Mouse (Mus musculus) midbrain, embryonic 16.5 days (tissue): ENCODE data around the gene Gtf3c6. TPM values are rescaled to one million over a fixed set of nuclear protein-coding genes. Genes with fewer than 3 reads are reported as not detected.

ENCODE experiments used
- ATAC-seq: fragments of 200-750 bp; cut with Nextera tagmentation; 2 replicates; pipeline ENCODE4 v1.8.0; 2017; ENCODE audit warnings: moderate TSS enrichment
- H3K27ac ChIP-seq: fragments of 300-500 bp; sonication (generic); 2 replicates; pipeline ENCODE4 v1.5.1; 2014; ENCODE audit warnings: mild to moderate bottlenecking, low read length, mixed read lengths
- H3K27me3 ChIP-seq: fragments of 300-500 bp; sonication (generic); 2 replicates; pipeline ENCODE4 v1.6.1; 2014; ENCODE audit warnings: low read depth, low read length, mixed read lengths; ENCODE audit not compliant: control insufficient read depth, insufficient read depth
- H3K36me3 ChIP-seq: fragments of 300-500 bp; sonication (generic); 2 replicates; pipeline ENCODE4 v1.6.1; 2014; ENCODE audit warnings: mild to moderate bottlenecking, low read length, moderate library complexity, mixed read lengths; ENCODE audit not compliant: control insufficient read depth, insufficient read depth
- H3K4me1 ChIP-seq: fragments of 300-500 bp; sonication (generic); 2 replicates; pipeline ENCODE4 v1.6.1; 2014; ENCODE audit warnings: mild to moderate bottlenecking, low read length, mixed read lengths; ENCODE audit not compliant: control insufficient read depth, insufficient read depth
- H3K4me2 ChIP-seq: fragments of 300-500 bp; sonication (generic); 2 replicates; pipeline ENCODE4 v1.6.1; 2014; ENCODE audit warnings: mild to moderate bottlenecking, low read length, mixed read lengths
- H3K4me3 ChIP-seq: fragments of 300-500 bp; sonication (generic); 2 replicates; pipeline ENCODE4 v1.5.1; 2014; ENCODE audit warnings: low read depth, mild to moderate bottlenecking, low read length, moderate library complexity, mixed read lengths
- H3K9ac ChIP-seq: fragments of 300-500 bp; sonication (generic); 2 replicates; pipeline ENCODE4 v1.6.1; 2014; ENCODE audit warnings: low read depth, low read length, mixed read lengths
- H3K9me3 ChIP-seq: fragments of 300-500 bp; sonication (generic); replicated peaks from 2 replicates; pipeline ENCODE4 v1.6.1; 2014; ENCODE audit warnings: mild to moderate bottlenecking, low read length, mixed read lengths; ENCODE audit not compliant: control insufficient read depth, poor library complexity, severe bottlenecking
- WGBS: fragments of 180-500 bp; shearing (Covaris S2); extraction: QIAGEN DNeasy Blood & Tissue Kit; methylation state at CpG from one replicate; pipeline ENCODE4 v1.1.7; 2014; 5-methylcytosine and 5-hydroxymethylcytosine counted together
- polyA plus RNA-seq: library from polyadenylated mRNA; unstranded; fragments of >200 nt; fragmentation: Nextera tagmentation; extraction: Ambion mirVana; gene quantifications from 2 replicates; pipeline ENCODE4 v1.2.1, GENCODE M21; 2015

Gene Gtf3c6
- polyA plus RNA-seq, 1 experiment from 2014 or later: 73.7 TPM

DNA sequence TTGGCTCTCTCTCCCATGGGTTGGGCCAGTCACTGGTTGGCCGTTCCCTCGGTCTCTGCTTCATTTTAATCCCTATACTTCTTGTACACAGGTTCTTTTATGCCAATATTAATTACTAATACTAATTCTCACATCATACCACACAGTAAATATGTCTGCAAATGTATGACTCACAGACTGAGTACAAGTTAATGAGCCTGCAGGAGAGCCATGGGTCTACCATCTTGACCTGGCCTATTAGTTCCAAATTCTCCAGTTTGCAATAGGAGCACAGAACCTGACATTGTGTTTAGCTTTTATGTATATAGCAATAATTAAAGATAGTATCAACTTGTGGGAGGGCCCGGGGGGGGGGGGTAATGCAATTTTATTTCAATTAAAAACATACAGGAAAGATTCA, 27.1 kb upstream of the Gtf3c6 start:
- H3K27ac ChIP-seq: no peak overlapping the region
- H3K9ac ChIP-seq: no peak overlapping the region
- whole genome bisulfite sequencing: 94% methylated on average over 3 of the region's 3 CpGs
- H3K36me3 ChIP-seq: no peaks in the 10 kb centered on the region; the same call in 1 of the 2 replicates
- H3K4me3 ChIP-seq: no peak overlapping the region
- no peaks in the 10 kb centered on the region for H3K4me1 ChIP-seq
- H3K27me3 ChIP-seq: no peaks in the 10 kb centered on the region
- no peaks in the 10 kb centered on the region for H3K9me3 ChIP-seq
- ATAC-seq: no peak
- H3K4me2 ChIP-seq: no peak overlapping the region

DNA sequence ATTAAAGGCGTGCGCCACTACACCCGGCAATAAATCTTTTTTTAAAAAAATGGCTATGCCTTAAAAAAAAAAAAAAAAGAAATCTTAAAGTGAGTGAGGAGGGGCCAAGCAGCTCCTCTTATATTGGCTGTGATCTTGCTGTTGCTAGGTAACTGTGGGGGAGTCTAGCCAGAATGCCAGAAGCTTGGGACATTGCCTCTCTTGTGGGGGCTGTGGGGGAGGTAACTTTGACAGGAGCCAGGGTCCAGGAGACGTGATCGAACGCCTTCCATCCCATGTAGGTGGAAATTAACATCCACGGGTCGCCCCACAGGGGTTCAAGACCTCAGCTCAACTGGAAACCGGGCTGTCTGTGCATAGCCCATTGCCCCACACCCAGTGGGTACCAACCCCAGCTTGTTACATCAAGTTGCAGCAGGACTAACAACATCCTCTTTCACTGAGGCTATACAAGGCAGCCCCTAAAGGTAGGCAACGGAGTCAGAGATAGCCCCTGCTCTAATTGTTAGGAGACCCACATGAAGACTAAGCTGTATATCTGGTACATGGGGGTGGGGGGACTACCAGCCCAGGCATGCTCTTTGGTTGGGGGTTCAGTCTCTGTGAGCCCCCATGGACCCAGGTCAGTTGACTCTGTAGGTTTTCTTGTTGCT, 26.4 kb upstream of the Gtf3c6 start:
- Histone ChIP-seq H3K9me3 (no peaks in the 10 kb centered on the region), H3K27ac (no peak overlapping the region), H3K27me3 (no peaks in the 10 kb centered on the region), H3K36me3 (no peaks in the 10 kb centered on the region; the same call in 1 of the 2 replicates), H3K4me1 (no peaks in the 10 kb centered on the region), H3K4me3 (no peak overlapping the region), H3K9ac (no peak overlapping the region), H3K4me2 (no peak overlapping the region)
- WGBS: 76% methylated on average over 10 of the region's 10 CpGs
- peak; percentile 21; the same call in 1 of the 2 replicates for ATAC-seq

GRCm38 (mm10) chr10:40283636-40284035, 25.7 kb upstream of the Gtf3c6 start:
- Histone ChIP-seq H3K4me2 (no peak overlapping the region), H3K27ac (no peak overlapping the region), H3K27me3 (no peaks in the 10 kb centered on the region), H3K9me3 (no peaks in the 10 kb centered on the region), H3K4me1 (no peaks in the 10 kb centered on the region), H3K4me3 (no peak overlapping the region), H3K9ac (no peak overlapping the region), H3K36me3 (no peaks in the 10 kb centered on the region; the same call in 1 of the 2 replicates)
- 91% methylated on average over 9 of the region's 9 CpGs for WGBS
- no peak for ATAC-seq

GRCm38 (mm10) chr10:40281565-40281964, 23.7 kb upstream of the Gtf3c6 start:
- Histone ChIP-seq H3K9ac (no peak overlapping the region), H3K4me2 (no peak overlapping the region), H3K4me3 (no peak overlapping the region), H3K9me3 (no peaks in the 10 kb centered on the region), H3K36me3 (no peaks in the 10 kb centered on the region; the same call in 1 of the 2 replicates), H3K27me3 (no peaks in the 10 kb centered on the region), H3K27ac (no peak overlapping the region), H3K4me1 (no peaks in the 10 kb centered on the region)
- ATAC-seq: no peak
- 98% methylated on average over 2 of the region's 2 CpGs for WGBS

DNA sequence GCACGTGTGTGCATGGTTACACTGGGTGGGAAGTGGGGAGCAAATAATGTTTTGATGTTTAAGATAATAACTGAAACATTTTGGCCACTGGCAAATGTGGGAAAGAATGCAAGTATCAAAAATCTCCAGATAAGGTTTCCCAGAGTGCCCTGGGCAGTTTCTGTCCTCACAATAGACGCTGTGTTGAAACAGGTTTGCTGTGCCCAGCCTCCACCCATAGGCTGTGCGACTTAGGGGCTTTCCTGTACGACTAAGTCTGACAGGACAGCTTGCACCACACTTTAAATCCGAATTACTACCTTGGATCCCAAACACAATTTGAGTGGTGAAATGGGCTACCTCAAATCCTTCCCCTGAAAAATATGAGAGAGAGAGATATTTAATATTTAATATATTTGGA, 20.4 kb upstream of the Gtf3c6 start:
- Histone ChIP-seq H3K4me2 (no peak overlapping the region), H3K4me3 (no peak overlapping the region), H3K9me3 (no peaks in the 10 kb centered on the region), H3K36me3 (no peaks in the 10 kb centered on the region), H3K9ac (no peak overlapping the region), H3K27ac (no peak overlapping the region), H3K27me3 (no peaks in the 10 kb centered on the region), H3K4me1 (no peaks in the 10 kb centered on the region)
- 74% methylated on average over 5 of the region's 5 CpGs for WGBS
- no peak for ATAC-seq

- ATAC-seq: no peak
- Histone ChIP-seq H3K9me3 (no peaks in the 10 kb centered on the region), H3K36me3 (no peaks in the 10 kb centered on the region), H3K4me2 (no peak overlapping the region), H3K4me1 (no peaks in the 10 kb centered on the region), H3K27ac (no peak overlapping the region), H3K27me3 (no peaks in the 10 kb centered on the region), H3K4me3 (no peak overlapping the region), H3K9ac (no peak overlapping the region)
- WGBS: 77% methylated on average over 7 of the region's 7 CpGs
Measured at GRCm38 (mm10) chr10:40275991-40276390, 18.1 kb upstream of the Gtf3c6 start.

- no peak overlapping the region for H3K4me3 ChIP-seq
- 86% methylated on average over 5 of the region's 5 CpGs for WGBS
- no peak overlapping the region for H3K4me2 ChIP-seq
- no peaks in the 10 kb centered on the region for H3K36me3 ChIP-seq
- no peaks in the 10 kb centered on the region for H3K9me3 ChIP-seq
- ATAC-seq: no peak
- no peaks in the 10 kb centered on the region for H3K4me1 ChIP-seq
- H3K9ac ChIP-seq: no peak overlapping the region
- no peak overlapping the region for H3K27ac ChIP-seq
- H3K27me3 ChIP-seq: no peaks in the 10 kb centered on the region
Measured at GRCm38 (mm10) chr10:40273938-40274337, 16.0 kb upstream of the Gtf3c6 start.

- no peak for ATAC-seq
- H3K27me3 ChIP-seq: no peaks in the 10 kb centered on the region
- no peak overlapping the region for H3K27ac ChIP-seq
- H3K9me3 ChIP-seq: no peaks in the 10 kb centered on the region
- no peak overlapping the region for H3K4me3 ChIP-seq
- no peaks in the 10 kb centered on the region for H3K36me3 ChIP-seq
- WGBS: 90% methylated on average over 3 of the region's 3 CpGs
- H3K9ac ChIP-seq: no peak overlapping the region
- H3K4me2 ChIP-seq: no peak overlapping the region
- no peaks in the 10 kb centered on the region for H3K4me1 ChIP-seq
Measured at GRCm38 (mm10) chr10:40271216-40271615, 13.3 kb upstream of the Gtf3c6 start.

GRCm38 (mm10) chr10:40264920-40265319, 7.0 kb upstream of the Gtf3c6 start:
- Histone ChIP-seq H3K4me2 (no peak overlapping the region), H3K36me3 (no peaks in the 10 kb centered on the region), H3K27ac (no peak overlapping the region), H3K9ac (no peak overlapping the region), H3K4me1 (no peaks in the 10 kb centered on the region), H3K27me3 (no peaks in the 10 kb centered on the region), H3K4me3 (no peak overlapping the region), H3K9me3 (no peaks in the 10 kb centered on the region)
- no peak for ATAC-seq
- WGBS: 81% methylated on average over 3 of the region's 3 CpGs
